Mouse (Mus musculus): ENCODE measurements around the gene Mosmo.

DNA sequence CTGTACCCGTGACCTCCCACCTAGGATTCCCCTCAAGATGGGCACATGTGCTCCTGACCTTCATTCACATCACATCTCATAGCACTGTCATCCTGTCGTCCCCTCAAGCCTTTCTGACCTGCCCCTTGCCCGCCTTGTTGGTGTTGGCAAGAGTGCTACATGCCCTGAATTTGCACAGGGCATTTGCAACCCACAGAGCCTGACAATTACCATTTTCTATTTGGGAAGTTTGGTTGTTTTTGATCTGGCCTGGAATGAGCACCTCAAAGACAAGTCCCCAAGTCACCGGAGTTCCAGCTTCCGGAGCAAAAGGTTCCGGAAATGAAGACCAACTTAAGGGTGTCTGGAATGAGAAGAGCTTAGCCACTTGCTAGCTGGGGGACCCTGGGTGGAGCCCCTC lies 61.6 kb downstream of the Mosmo start, which contains the start of gene Vwa3a:
- TF ChIP-seq GATA1 (IDR thresholded peaks at IDR 0.05; ENCODE audit: low read length) (no peak), TAL1 (IDR thresholded peaks at IDR 0.05; ENCODE audit: low read length) (no peak)
